Mouse (Mus musculus) gonadal fat pad, adult 2 months (tissue): ENCODE measurements around the gene Acap3. TPM values are rescaled to one million over a fixed set of nuclear protein-coding genes. Genes with fewer than 3 reads are reported as not detected.

Source experiments
- DNase-seq: peaks from one replicate; pipeline ENCODE4 v3.0.0-alpha.2; 2012; ENCODE audit warnings: low read depth
- polyA plus RNA-seq: library from polyadenylated mRNA; depleted of rRNA; stranded (reverse); fragments of >200 nt; gene quantifications from 2 replicates; pipeline ENCODE4 v1.2.3, GENCODE M21; 2012

The Acap3 gene
- polyA plus RNA-seq, 1 experiment, result 27.7 TPM

DNA sequence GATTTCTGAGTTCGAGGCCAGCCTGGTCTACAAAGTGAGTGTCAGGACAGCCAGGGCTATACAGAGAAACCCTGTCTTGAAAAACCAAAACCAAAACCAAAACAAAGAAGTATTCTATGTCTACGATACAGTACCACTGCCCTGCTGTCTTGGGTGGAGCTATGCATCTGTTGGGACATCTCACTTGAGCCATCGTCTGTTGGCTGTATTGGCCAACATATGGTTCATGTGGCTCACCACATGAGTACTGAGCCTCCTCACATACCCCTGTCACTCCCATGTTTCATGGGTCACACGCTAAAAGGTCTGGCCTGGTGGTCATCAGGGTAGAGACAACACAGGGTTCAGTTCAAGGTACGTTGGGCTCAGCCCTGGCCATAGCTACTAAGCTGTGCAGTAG is 5.3 kb upstream of the Acap3 start:
- DNase-seq, result no peak

- DNase-seq, result no peak
Observed at GRCm38 (mm10) chr4:155887674-155888073, 3.9 kb upstream of the Acap3 start.

DNA sequence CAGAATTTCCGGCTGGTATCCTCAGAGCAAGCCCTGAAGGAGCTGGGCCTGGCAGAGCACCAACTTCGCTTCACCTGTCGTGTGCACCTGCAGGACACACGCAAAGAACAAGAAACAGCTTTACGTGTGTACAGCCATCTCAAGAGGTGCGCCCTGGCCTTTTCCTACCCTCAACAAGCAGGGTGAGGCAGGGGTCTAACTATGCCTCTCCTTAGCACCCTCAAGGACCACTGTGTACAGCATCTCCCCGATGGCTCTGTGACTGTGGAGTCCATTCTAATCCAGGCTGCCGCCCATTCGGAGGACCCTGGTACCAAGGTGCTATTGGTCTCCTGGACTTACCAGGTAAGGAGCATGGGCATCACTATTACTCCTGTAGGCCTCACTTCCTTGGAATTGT is 3.4 kb upstream of the Acap3 start:
- DNase-seq, result no peak

- DNase-seq, result no peak
Observed at GRCm38 (mm10) chr4:155889316-155889715, 2.3 kb upstream of the Acap3 start.

DNA sequence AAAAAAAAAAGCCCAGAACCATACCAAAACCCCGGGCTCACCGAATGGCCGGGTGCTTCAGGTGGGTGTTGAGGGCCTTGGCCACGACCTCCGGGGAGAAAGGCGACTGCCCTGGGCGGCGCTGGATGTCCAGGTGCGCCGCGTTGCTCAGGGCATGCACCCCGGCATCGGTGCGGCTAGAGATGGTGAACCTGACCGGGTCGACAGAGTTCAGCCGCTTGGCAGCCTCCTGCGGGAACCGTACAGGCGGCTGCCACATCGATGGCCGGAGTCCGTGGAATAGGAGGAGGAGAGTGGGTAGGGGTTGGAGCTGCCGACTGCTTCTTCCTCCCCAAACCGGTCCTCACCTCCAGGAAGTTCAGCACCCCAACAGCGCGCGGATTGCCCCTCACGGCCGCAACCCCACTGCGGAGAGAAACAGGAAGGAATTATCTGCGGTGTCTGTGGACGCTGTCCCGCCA is 581 bp upstream of the Acap3 start:
- no peak for DNase-seq

- DNase-seq, result no peak
Observed at GRCm38 (mm10) chr4:155892017-155892416, 395 bp downstream of the Acap3 start.

DNA sequence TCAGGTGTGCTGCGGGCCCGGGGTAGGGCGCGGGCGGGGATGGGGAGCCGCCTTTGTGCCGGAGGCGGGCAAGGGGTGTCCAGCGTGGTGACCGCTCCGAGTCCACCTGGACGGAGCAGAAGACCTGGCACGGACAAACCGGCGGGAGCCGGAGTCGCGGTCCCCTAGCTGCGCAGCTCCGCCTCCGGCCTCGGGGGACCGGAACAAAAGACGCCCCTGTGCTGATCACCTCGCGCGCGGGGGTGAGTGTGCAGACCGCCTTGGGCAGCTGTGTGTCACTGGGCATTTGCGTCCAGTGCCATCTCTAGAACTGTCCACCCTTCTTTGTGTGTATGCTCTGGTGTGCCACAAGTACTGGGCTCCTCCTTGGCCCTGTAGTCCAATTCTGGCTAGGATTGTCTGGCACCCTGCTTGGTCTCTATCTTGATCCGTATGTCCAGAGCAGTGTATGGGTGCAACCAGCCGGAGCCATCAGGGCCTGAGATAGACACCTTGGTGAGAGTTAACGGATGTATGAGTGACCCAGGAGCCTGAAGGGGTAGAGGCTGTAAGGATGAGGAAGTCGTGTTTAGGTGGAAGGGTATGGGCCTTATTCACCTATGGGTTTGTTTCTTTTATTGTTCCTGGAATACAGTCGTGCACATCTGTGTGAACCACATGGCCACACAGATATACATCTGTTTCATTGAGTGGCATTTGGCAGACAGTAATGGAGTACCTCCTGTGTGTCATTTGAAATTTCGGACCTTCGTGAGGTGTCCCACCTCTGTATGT is 1.0 kb downstream of the Acap3 start:
- no peak for DNase-seq

DNA sequence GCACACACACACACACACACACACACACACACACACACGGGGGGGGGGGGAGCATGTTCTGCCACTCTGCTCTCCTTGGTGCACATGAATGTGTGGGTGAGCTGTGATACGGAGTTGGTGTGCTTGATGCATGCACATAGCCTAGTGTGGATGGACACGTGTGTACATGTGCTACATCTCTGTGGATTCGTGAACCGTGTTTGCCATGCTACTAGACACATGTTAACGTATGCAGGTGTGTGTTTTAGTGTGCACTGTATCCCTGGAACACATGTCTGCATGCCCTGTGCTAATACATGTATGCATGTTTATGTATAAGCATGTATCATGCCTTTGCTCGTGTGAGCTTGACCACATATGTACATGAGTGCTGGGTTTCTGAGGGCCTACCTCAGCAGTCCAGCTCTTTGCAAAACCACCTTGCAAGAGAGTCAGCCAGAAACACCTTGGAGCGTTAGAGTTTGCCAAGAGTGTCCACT is 1.6 kb downstream of the Acap3 start:
- DNase-seq, result no peak

GRCm38 (mm10) chr4:155894311-155894881 is 2.8 kb downstream of the Acap3 start:
- no peak for DNase-seq

GRCm38 (mm10) chr4:155895216-155895615 is 3.6 kb downstream of the Acap3 start:
- no peak for DNase-seq

GRCm38 (mm10) chr4:155895826-155896225 is 4.2 kb downstream of the Acap3 start:
- no peak for DNase-seq

DNA sequence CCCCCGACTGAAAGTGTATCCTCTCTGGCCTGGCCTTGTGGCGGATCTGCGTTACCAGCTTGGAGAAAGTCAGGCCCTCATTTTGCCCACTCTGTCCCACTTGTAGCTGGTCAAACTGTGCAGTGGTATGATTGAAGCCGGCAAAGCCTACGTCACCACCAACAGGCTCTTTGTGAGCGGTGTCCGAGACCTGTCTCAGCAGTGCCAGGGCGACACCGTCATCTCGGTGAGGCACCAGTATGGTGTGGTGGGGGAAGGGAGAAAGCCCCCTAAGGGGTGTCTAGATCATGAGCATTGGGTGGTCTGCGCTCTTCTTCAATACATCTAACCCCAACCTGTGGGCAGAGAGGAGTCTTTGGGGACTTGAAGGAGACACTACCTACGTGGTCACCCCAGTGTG is 4.8 kb downstream of the Acap3 start:
- DNase-seq, result no peak

- no peak for DNase-seq
Observed at GRCm38 (mm10) chr4:155898318-155898717, 6.7 kb downstream of the Acap3 start.

- DNase-seq, result no peak
Observed at GRCm38 (mm10) chr4:155899355-155899754, 7.7 kb downstream of the Acap3 start.

DNA sequence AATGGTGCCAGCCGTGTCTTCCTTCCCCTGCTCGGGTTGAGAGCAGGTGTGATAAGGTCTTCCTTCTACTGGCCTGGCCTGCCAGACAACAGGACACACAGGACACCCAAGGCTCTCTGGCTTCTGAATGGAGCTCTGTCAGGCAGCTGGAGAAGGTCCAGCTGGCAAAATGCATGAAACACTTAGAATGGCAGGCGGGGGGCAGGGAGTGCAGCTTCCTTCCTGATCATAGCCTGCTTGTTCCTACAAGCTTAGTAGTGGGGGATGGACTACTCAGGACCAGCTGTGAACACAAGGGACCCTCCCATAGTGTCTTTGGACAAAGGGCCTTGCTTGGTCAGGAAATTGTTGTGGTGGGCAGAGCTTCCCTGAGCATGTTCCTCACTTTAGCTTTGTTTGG is 9.6 kb downstream of the Acap3 start:
- DNase-seq, result no peak

DNA sequence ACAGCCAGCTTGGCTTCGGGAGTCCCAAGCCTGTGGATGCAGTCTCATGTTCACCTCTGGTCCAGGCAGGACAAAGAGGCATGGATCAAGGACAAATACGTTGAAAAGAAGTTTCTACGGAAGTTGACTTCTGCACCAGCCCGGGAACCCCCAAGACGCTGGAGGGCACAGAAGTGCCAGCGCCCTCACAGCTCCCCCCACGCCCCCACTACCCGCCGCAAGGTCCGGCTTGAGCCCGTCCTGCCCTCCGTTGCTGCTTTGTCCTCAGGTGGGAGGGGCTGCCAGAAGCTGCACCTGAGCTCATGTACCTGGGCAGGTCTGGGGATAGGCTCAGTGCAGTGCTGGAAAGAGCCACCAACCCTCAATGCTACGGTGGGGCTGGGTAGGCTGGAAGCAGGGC is 11.6 kb downstream of the Acap3 start:
- no peak for DNase-seq

- no peak for DNase-seq
Observed at GRCm38 (mm10) chr4:155904318-155905102, 12.9 kb downstream of the Acap3 start.

- DNase-seq, result no peak
Observed at GRCm38 (mm10) chr4:155905634-155906033, 14.0 kb downstream of the Acap3 start.

DNA sequence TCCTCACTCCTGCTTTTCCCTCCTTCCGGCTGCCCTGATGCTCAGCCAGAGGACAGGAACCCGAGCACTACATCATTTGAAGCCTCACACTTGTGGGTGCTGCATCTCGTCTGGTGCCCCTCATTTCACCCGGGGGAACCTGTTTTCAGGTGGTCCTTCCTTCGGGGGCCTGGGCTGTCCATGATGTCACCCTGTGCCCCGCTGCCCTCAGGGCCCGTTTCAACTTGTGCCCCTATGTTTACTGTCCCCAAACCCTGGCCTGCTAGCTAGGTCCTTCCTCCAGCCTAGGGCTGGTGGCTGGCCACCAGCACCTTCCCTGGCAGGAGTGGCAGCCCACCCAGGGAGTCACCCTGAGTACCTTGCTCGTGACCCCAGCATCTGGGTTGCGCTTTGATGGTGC is 14.5 kb downstream of the Acap3 start:
- DNase-seq, result no peak

GRCm38 (mm10) chr4:155907003-155907402 is 15.4 kb downstream of the Acap3 start:
- DNase-seq, result no peak

GRCm38 (mm10) chr4:155908281-155908680 is 16.7 kb downstream of the Acap3 start:
- DNase-seq, result no peak

DNA sequence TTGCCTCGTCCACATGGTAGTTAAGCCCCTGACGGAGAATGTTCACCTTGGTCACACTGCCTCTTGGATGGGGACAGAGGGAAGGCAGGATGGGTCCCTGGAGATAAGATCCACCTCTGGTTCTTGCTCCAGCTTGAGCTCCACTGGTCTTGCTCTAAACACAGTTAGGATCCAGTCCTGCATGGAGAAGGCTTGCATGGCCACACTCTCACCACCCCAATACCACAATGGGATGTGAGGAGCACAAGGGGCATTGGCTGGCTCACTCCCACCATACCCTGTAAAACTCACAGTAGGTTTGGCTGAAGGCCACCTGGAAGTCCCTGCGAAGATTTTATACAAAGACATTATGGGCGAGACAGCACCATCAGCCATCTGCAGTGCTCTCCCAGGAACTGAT is 17.1 kb downstream of the Acap3 start:
- DNase-seq, result no peak

GRCm38 (mm10) chr4:155932031-155932430 is 40.4 kb downstream of the Acap3 start:
- no peak for DNase-seq
